Mouse (Mus musculus) lung, postnatal 0 days (tissue): ENCODE data around the gene Arid3a.

Source experiments
- CTCF ChIP-seq: IDR thresholded peaks from 2 replicates; pipeline ENCODE4 v1.5.1; 2016; ENCODE audit warnings: antibody characterized with exemption, mild to moderate bottlenecking
- EP300 ChIP-seq: IDR thresholded peaks from 2 replicates; pipeline ENCODE4 v1.6.1; 2016; ENCODE audit warnings: antibody characterized with exemption, mild to moderate bottlenecking, control low read depth

DNA sequence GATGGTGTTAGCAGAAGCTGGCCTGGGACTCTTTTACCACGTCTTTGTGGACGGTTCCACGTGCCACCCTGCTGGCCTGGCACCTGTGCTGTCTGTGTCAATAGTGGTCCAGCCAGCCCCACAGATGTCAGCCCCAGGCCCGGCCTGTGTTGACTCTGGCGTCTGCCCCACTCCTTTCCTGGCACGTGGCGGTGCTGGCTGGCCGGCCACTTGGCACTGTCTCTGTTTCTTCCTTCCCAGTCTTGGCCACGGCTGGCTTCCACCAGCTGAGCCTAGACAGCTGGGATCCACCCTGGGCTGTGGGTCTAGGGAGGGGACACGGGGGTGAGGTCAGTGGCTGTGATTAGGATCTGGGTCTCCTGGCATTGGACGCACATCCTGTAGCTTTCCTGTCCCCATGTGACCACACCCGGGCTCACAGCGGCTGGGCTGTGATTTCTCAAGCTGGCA, 7.5 kb downstream of the Arid3a start:
- no peak; the same call in 1 of the 2 replicates for TF ChIP-seq CTCF
- peak; percentile 98 for TF ChIP-seq EP300
